13 mouse cellular contexts compared by ENCODE assay signal in the genomic region with DNA sequence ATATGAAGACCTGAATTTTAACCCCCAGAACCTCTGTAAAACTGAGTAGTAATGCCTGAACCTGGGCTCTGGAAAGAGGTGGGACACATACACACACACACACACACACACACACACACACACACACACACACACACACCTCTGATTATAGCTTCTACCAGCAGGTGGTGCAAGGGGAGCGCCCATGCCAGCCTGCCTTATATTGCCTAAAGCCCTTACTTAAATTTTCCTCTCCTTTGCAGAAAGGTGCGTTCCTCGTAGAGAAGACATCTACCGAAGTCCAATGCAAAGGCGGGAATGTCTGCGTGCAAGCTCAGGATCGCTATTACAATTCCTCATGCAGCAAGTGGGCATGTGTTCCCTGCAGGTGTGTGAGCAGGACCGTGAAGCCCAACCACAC. TPM values are rescaled to one million over a fixed set of nuclear protein-coding genes. Genes with fewer than 3 reads are reported as not detected.
DNase-seq lines count a peak whose midpoint lies in the region; ATAC-seq and TF ChIP-seq lines count a peak whose summit lies in the region.
"Had no signal": no experiment of that assay in that cellular context is flagged by ENCODE, and none has a peak within 500 bp of the region (broad histone marks: within the 10 kb centered on the region; RNA-seq: fewer than 3 reads in every experiment).

No protein-coding gene starts in this region.

- H3K27me3 ChIP-seq in kidney, postnatal 0 days (ENCODE audit: insufficient read depth, low read length) = no peaks in the 10 kb centered on the region
- H3K27me3 ChIP-seq in kidney, embryonic 15.5 days = no peaks in the 10 kb centered on the region
- H3K27me3 ChIP-seq in Patski = peaks cover 5% of the 10 kb centered on the region
- H3K27me3 ChIP-seq: heart, embryonic 15.5 days; neural tube, embryonic 12.5 days had no signal

- H3K36me3 ChIP-seq in kidney, postnatal 0 days (ENCODE audit: insufficient read depth, low read length) = no peaks in the 10 kb centered on the region
- H3K36me3 ChIP-seq in kidney, embryonic 15.5 days = no peaks in the 10 kb centered on the region
- H3K36me3 ChIP-seq: heart, embryonic 15.5 days; limb, embryonic 12.5 days; neural tube, embryonic 12.5 days had no signal

- no peak overlapping the region for H3K4me3 ChIP-seq in kidney, postnatal 0 days (replicated peaks; ENCODE audit: low read depth, low read length)
- H3K4me3 ChIP-seq in kidney, embryonic 15.5 days (replicated peaks) = no peak overlapping the region
- H3K4me3 ChIP-seq: heart, embryonic 15.5 days; limb, embryonic 12.5 days; neural tube, embryonic 12.5 days had no signal

- intact Hi-C loops in heart, postnatal 36 days (cut with DNase I) = no loop called here

- no peaks in the 10 kb centered on the region for H3K9me3 ChIP-seq in kidney, postnatal 0 days (replicated peaks; ENCODE audit: low read length)
- no peaks in the 10 kb centered on the region for H3K9me3 ChIP-seq in kidney, embryonic 15.5 days (replicated peaks)
- H3K9me3 ChIP-seq: heart, embryonic 15.5 days; limb, embryonic 12.5 days; neural tube, embryonic 12.5 days had no signal

- WGBS in kidney, postnatal 0 days = 73% methylated on average over 8 of the region's 8 CpGs
- WGBS in kidney, embryonic 15.5 days = 70% methylated on average over 8 of the region's 8 CpGs

- no peak overlapping the region for H3K4me2 ChIP-seq in kidney, postnatal 0 days (ENCODE audit: low read length)
- no peak overlapping the region for H3K4me2 ChIP-seq in kidney, embryonic 15.5 days
- H3K4me2 ChIP-seq: heart, embryonic 15.5 days; limb, embryonic 12.5 days; neural tube, embryonic 12.5 days had no signal

- peak; percentile 59 for TF ChIP-seq CTCF in kidney, postnatal 0 days (IDR thresholded peaks at IDR 0.05; ENCODE audit: low read depth)
- TF ChIP-seq CTCF in Patski (IDR thresholded peaks at IDR 0.05) = peak; percentile 47

- POLR2A ChIA-PET in Patski (lab: Charles Lee) = no interaction called here

- CTCF ChIA-PET in Patski (lab: Charles Lee) = interaction anchor here (1.2 to 1.3 kb wide), 2 partner anchors 10 to 41 kb away, joined by 3 read pairs; no protein-coding TSS in a partner anchor

- no peak overlapping the region for H3K27ac ChIP-seq in kidney, postnatal 0 days
- H3K27ac ChIP-seq in kidney, embryonic 15.5 days = no peak overlapping the region
- H3K27ac ChIP-seq: heart, embryonic 15.5 days; limb, embryonic 12.5 days; neural tube, embryonic 12.5 days had no signal

- ATAC-seq in kidney, postnatal 0 days (replicated peaks; ENCODE audit: low FRiP score, low read depth) = no peak
- no peak for ATAC-seq in kidney, embryonic 15.5 days (replicated peaks; ENCODE audit: low FRiP score)
- no peak for ATAC-seq in Patski
- ATAC-seq in inflammation-experienced regulatory T-cells, adult 6 months = no peak

- in situ Hi-C loops in Patski (cut with MboI; ENCODE audit: low pct_unique_long_range_greater_than_20kb) = no loop called here

- no peaks in the 10 kb centered on the region for H3K4me1 ChIP-seq in kidney, postnatal 0 days (replicated peaks; ENCODE audit: insufficient read depth, low read length)
- H3K4me1 ChIP-seq in kidney, embryonic 15.5 days = no peaks in the 10 kb centered on the region
- H3K4me1 ChIP-seq: heart, embryonic 15.5 days; limb, embryonic 12.5 days; neural tube, embryonic 12.5 days had no signal

- H3K9ac ChIP-seq in kidney, postnatal 0 days (ENCODE audit: low read depth, low read length) = no peak overlapping the region
- no peak overlapping the region for H3K9ac ChIP-seq in kidney, embryonic 15.5 days
- H3K9ac ChIP-seq: heart, embryonic 15.5 days; limb, embryonic 12.5 days; neural tube, embryonic 12.5 days had no signal

- no peak for DNase-seq in kidney, postnatal 0 days (ENCODE audit: low spot score)
- DNase-seq in B cell, adult 2 months = peak; percentile 49 to 55
- DNase-seq in Patski (ENCODE audit: low read depth, low spot score) = no peak
- DNase-seq in naive thymus-derived CD4-positive, alpha-beta T cell, adult 2 months (ENCODE audit: low read depth) = peak; percentile 57
- DNase-seq in heart, postnatal 36 days = no peak
- DNase-seq in adrenal gland, postnatal 4 days (ENCODE audit: low spot score in 2 of 2) = no peak
- DNase-seq: cerebellum, postnatal 14 days had no signal

RNA-seq across cellular contexts. Expression of gene Il12b, which starts 12.4 kb away (rescaled TPM):
- polyA plus RNA-seq in kidney, postnatal 0 days (2015; fragmentation: Nextera tagmentation; extraction: Ambion mirVana) = 0.06 and 0.09 TPM in 2 replicates
- not detected in 2 replicates for polyA plus RNA-seq in kidney, embryonic 15.5 days (2015; fragmentation: Nextera tagmentation; extraction: Ambion mirVana)
- not detected for polyA plus RNA-seq in Patski (2021)
- polyA plus RNA-seq in inflammation-experienced regulatory T-cells, adult 6 months (2017; shearing (Covaris generic)) = under 1 TPM in 2 of 3 experiments, not detected in 1; 0.17 to 0.31 TPM
- total RNA-seq in heart, postnatal 36 days (2021) = not detected
- total RNA-seq in adrenal gland, postnatal 4 days (2021) = under 1 TPM in 1 of 2 experiments, not detected in 1; 0.14 TPM
- total RNA-seq: megakaryocyte, adult 5-6 weeks had no signal
- polyA plus RNA-seq: heart, embryonic 15.5 days; limb, embryonic 12.5 days; neural tube, embryonic 12.5 days had no signal

RNA-seq across cellular contexts. Expression of gene Ublcp1, which starts 58.0 kb away (rescaled TPM):
- 71.6 and 74.9 TPM in 2 replicates for polyA plus RNA-seq in kidney, postnatal 0 days (2015; fragmentation: Nextera tagmentation; extraction: Ambion mirVana)
- polyA plus RNA-seq in kidney, embryonic 15.5 days (2015; fragmentation: Nextera tagmentation; extraction: Ambion mirVana) = 58.3 and 60.5 TPM in 2 replicates
- 44.9 TPM for polyA plus RNA-seq in Patski (2021)
- polyA plus RNA-seq in inflammation-experienced regulatory T-cells, adult 6 months (2017; shearing (Covaris generic)) = 10 to 100 TPM; 41.8 to 44.1 (median 43.3) TPM
- 10 to 100 TPM; 43.0 to 43.1 TPM for total RNA-seq in heart, postnatal 36 days (2021)
- total RNA-seq in adrenal gland, postnatal 4 days (2021) = 10 to 100 TPM; 41.4 to 46.7 TPM

Comparison
In these comparisons a context has a peak if more than half of its experiments do, and no peak if none do; other contexts are left out.
1. DNase-seq: peak in B cell, adult 2 months (2 of 2) and naive thymus-derived CD4-positive, alpha-beta T cell, adult 2 months (single experiment); none in kidney, postnatal 0 days (single experiment), Patski (single experiment), heart, postnatal 36 days (0 of 2) and adrenal gland, postnatal 4 days (0 of 2).